35 mouse cellular contexts compared by ENCODE assay signal in the genomic region with DNA sequence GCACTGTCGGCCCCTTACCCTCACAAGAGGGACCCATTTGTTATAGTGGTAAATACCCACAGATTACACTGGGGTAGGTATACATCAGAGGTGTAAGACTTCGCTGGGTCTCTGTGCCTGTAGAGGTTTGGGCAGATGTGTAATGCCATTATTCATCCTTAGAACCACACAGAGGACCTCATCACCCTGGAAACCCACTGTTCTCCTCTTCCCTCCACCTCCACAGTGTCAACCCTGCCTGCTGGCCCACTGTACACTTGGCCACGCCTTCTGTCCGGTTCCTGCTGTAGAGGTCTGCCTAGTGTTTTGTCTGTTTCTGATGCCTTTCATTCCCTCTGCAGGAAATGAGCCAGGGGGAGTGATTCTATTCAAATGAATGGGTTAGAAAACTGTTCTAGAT. TPM values are rescaled to one million over a fixed set of nuclear protein-coding genes. Genes with fewer than 3 reads are reported as not detected.
"Had no signal": no experiment of that assay in that cellular context is flagged by ENCODE, and none has a peak within 500 bp of the region (broad histone marks: within the 10 kb centered on the region; RNA-seq: fewer than 3 reads in every experiment).

No protein-coding gene starts in this region.

- H3K4me1 ChIP-seq: embryonic facial prominence, embryonic 10.5 days; embryonic facial prominence, embryonic 12.5 days; embryonic facial prominence, embryonic 13.5 days; embryonic facial prominence, embryonic 15.5 days; forebrain, embryonic 10.5 days; forebrain, embryonic 12.5 days; forebrain, embryonic 13.5 days; forebrain, embryonic 15.5 days had no signal

- H3K27ac ChIP-seq: embryonic facial prominence, embryonic 10.5 days; embryonic facial prominence, embryonic 12.5 days; embryonic facial prominence, embryonic 13.5 days; embryonic facial prominence, embryonic 15.5 days; forebrain, embryonic 10.5 days; forebrain, embryonic 12.5 days; forebrain, embryonic 13.5 days; forebrain, embryonic 15.5 days; gastrocnemius, adult 2 months; heart, adult 2 months had no signal

- DNase-seq: cerebellum, adult 8-10 months; cerebellum, adult 9-11 months; cerebellum, postnatal 10 days; cerebellum, postnatal 14 days; cerebellum, postnatal 25 days; cerebellum, postnatal 36 days; embryo, embryonic 11 days; forebrain, postnatal 0 days; gastrocnemius, adult 2 months; gastrocnemius, postnatal 10 days; gastrocnemius, postnatal 14 days; gastrocnemius, postnatal 25 days; gastrocnemius, postnatal 36 days; heart, adult 2 months had no signal

- H3K27me3 ChIP-seq: embryonic facial prominence, embryonic 12.5 days; embryonic facial prominence, embryonic 13.5 days; embryonic facial prominence, embryonic 15.5 days; forebrain, embryonic 12.5 days; forebrain, embryonic 13.5 days; forebrain, embryonic 15.5 days had no signal

- H3K4me3 ChIP-seq: embryonic facial prominence, embryonic 10.5 days; embryonic facial prominence, embryonic 12.5 days; embryonic facial prominence, embryonic 13.5 days; embryonic facial prominence, embryonic 15.5 days; erythroblast, embryonic 14.5 days; forebrain, embryonic 10.5 days; forebrain, embryonic 12.5 days; forebrain, embryonic 13.5 days; forebrain, embryonic 15.5 days; gastrocnemius, adult 2 months; heart, adult 2 months had no signal

- H3K9me3 ChIP-seq: embryonic facial prominence, embryonic 10.5 days; embryonic facial prominence, embryonic 12.5 days; embryonic facial prominence, embryonic 13.5 days; embryonic facial prominence, embryonic 15.5 days; forebrain, embryonic 10.5 days; forebrain, embryonic 12.5 days; forebrain, embryonic 13.5 days; forebrain, embryonic 15.5 days had no signal

RNA-seq across cellular contexts. Expression of gene Tomm20l, which starts 39.2 kb away (rescaled TPM):
- total RNA-seq: common myeloid progenitor, adult 5-6 weeks; forebrain, postnatal 0 days; gastrocnemius, adult 18-20 months; gastrocnemius, adult 2 months; gastrocnemius, adult 8-10 months; gastrocnemius, postnatal 10 days; gastrocnemius, postnatal 14 days; gastrocnemius, postnatal 25 days; gastrocnemius, postnatal 36 days; gastrocnemius, postnatal 4 days; granulocyte monocyte progenitor cell, adult 5-6 weeks had no signal
- polyA plus RNA-seq: cortical plate, adult 2 months; embryonic facial prominence, embryonic 11.5 days; embryonic facial prominence, embryonic 12.5 days; embryonic facial prominence, embryonic 13.5 days; erythroblast, embryonic 14.5 days; forebrain, embryonic 10.5 days; forebrain, embryonic 11.5 days; forebrain, embryonic 12.5 days; forebrain, embryonic 13.5 days; forebrain, embryonic 14.5 days; forebrain, embryonic 15.5 days; forebrain, embryonic 16.5 days; forebrain, postnatal 0 days; frontal cortex, adult 2 months; gonadal fat pad, adult 2 months; heart, adult 2 months had no signal
